Mouse (Mus musculus): ENCODE measurements around the gene Krt20. TPM values are rescaled to one million over a fixed set of nuclear protein-coding genes. Genes with fewer than 3 reads are reported as not detected.

Krt20 gene
- polyA plus RNA-seq, 1 experiment from 2014 or later: 0.48 TPM

- Histone ChIP-seq H3K27me3 (ENCODE audit: control insufficient read depth, insufficient read depth, low read length) (no peaks in the 10 kb centered on the region), H3K4me3 (ENCODE audit: low read depth, low read length) (no peak overlapping the region), H3K27ac (ENCODE audit: low read depth, low read length) (no peak overlapping the region), H3K4me1 (replicated peaks; ENCODE audit: control insufficient read depth, insufficient read depth, low read length) (no peaks in the 10 kb centered on the region), H3K9me3 (ENCODE audit: control insufficient read depth, low read length) (no peaks in the 10 kb centered on the region), H3K4me2 (replicated peaks; ENCODE audit: low read depth, low read length) (no peak overlapping the region), H3K36me3 (ENCODE audit: control insufficient read depth, insufficient read depth, low read length) (no peaks in the 10 kb centered on the region), H3K9ac (ENCODE audit: low read depth, low read length) (no peak overlapping the region)
- DNase-seq (ENCODE audit: low spot score): no peak
- 70% methylated on average over 8 of the region's 8 CpGs for WGBS
- no peak for ATAC-seq (ENCODE audit: low FRiP score)
These were observed 39.1 kb downstream of the Krt20 start for GRCm38 (mm10) chr11:99398832-99399231.

GRCm38 (mm10) chr11:99398084-99398483 is 39.9 kb downstream of the Krt20 start:
- Histone ChIP-seq H3K4me2 (replicated peaks; ENCODE audit: low read depth, low read length) (no peak overlapping the region), H3K4me3 (ENCODE audit: low read depth, low read length) (no peak overlapping the region), H3K9ac (ENCODE audit: low read depth, low read length) (no peak overlapping the region), H3K36me3 (ENCODE audit: control insufficient read depth, insufficient read depth, low read length) (no peaks in the 10 kb centered on the region), H3K4me1 (replicated peaks; ENCODE audit: control insufficient read depth, insufficient read depth, low read length) (no peaks in the 10 kb centered on the region), H3K9me3 (ENCODE audit: control insufficient read depth, low read length) (no peaks in the 10 kb centered on the region), H3K27ac (ENCODE audit: low read depth, low read length) (no peak overlapping the region), H3K27me3 (ENCODE audit: control insufficient read depth, insufficient read depth, low read length) (no peaks in the 10 kb centered on the region)
- 81% methylated on average over 3 of the region's 3 CpGs for WGBS
- DNase-seq (ENCODE audit: low spot score) (no peak), ATAC-seq (ENCODE audit: low FRiP score) (no peak)

- H3K4me3 ChIP-seq (ENCODE audit: low read depth, low read length): no peak overlapping the region
- DNase-seq (ENCODE audit: low spot score): no peak
- ATAC-seq (ENCODE audit: low FRiP score): no peak
- H3K9ac ChIP-seq (ENCODE audit: low read depth, low read length): no peak overlapping the region
- H3K4me2 ChIP-seq (replicated peaks; ENCODE audit: low read depth, low read length): no peak overlapping the region
- no peaks in the 10 kb centered on the region for H3K27me3 ChIP-seq (ENCODE audit: control insufficient read depth, insufficient read depth, low read length)
- 94% methylated on average over 2 of the region's 2 CpGs for WGBS
- H3K27ac ChIP-seq (ENCODE audit: low read depth, low read length): no peak overlapping the region
- H3K4me1 ChIP-seq (replicated peaks; ENCODE audit: control insufficient read depth, insufficient read depth, low read length): no peaks in the 10 kb centered on the region
- no peaks in the 10 kb centered on the region for H3K36me3 ChIP-seq (ENCODE audit: control insufficient read depth, insufficient read depth, low read length)
- no peaks in the 10 kb centered on the region for H3K9me3 ChIP-seq (ENCODE audit: control insufficient read depth, low read length)
These were observed 41.3 kb downstream of the Krt20 start for GRCm38 (mm10) chr11:99396661-99397060.

GRCm38 (mm10) chr11:99396034-99396433 is 41.9 kb downstream of the Krt20 start:
- H3K9ac ChIP-seq (ENCODE audit: low read depth, low read length): no peak overlapping the region
- no peaks in the 10 kb centered on the region for H3K4me1 ChIP-seq (replicated peaks; ENCODE audit: control insufficient read depth, insufficient read depth, low read length)
- ATAC-seq (ENCODE audit: low FRiP score) (no peak), DNase-seq (ENCODE audit: low spot score) (no peak)
- WGBS: 71% methylated on average over 3 of the region's 3 CpGs
- no peak overlapping the region for H3K27ac ChIP-seq (ENCODE audit: low read depth, low read length)
- no peaks in the 10 kb centered on the region for H3K9me3 ChIP-seq (ENCODE audit: control insufficient read depth, low read length)
- no peak overlapping the region for H3K4me2 ChIP-seq (replicated peaks; ENCODE audit: low read depth, low read length)
- no peak overlapping the region for H3K4me3 ChIP-seq (ENCODE audit: low read depth, low read length)
- H3K27me3 ChIP-seq (ENCODE audit: control insufficient read depth, insufficient read depth, low read length): no peaks in the 10 kb centered on the region
- no peaks in the 10 kb centered on the region for H3K36me3 ChIP-seq (ENCODE audit: control insufficient read depth, insufficient read depth, low read length)

- Histone ChIP-seq H3K9ac (ENCODE audit: low read depth, low read length) (no peak overlapping the region), H3K36me3 (ENCODE audit: control insufficient read depth, insufficient read depth, low read length) (no peaks in the 10 kb centered on the region), H3K4me1 (replicated peaks; ENCODE audit: control insufficient read depth, insufficient read depth, low read length) (no peaks in the 10 kb centered on the region), H3K9me3 (ENCODE audit: control insufficient read depth, low read length) (no peaks in the 10 kb centered on the region), H3K27me3 (ENCODE audit: control insufficient read depth, insufficient read depth, low read length) (no peaks in the 10 kb centered on the region), H3K4me3 (ENCODE audit: low read depth, low read length) (no peak overlapping the region), H3K27ac (ENCODE audit: low read depth, low read length) (no peak overlapping the region), H3K4me2 (replicated peaks; ENCODE audit: low read depth, low read length) (no peak overlapping the region)
- ATAC-seq (ENCODE audit: low FRiP score): no peak
- 86% methylated on average over 10 of the region's 10 CpGs for WGBS
- DNase-seq (ENCODE audit: low spot score): no peak
These were observed 45.5 kb downstream of the Krt20 start for GRCm38 (mm10) chr11:99392492-99392891.

GRCm38 (mm10) chr11:99391375-99391774 is 46.6 kb downstream of the Krt20 start:
- WGBS: 86% methylated on average over 6 of the region's 6 CpGs
- H3K4me2 ChIP-seq (replicated peaks; ENCODE audit: low read depth, low read length): no peak overlapping the region
- H3K9me3 ChIP-seq (ENCODE audit: control insufficient read depth, low read length): no peaks in the 10 kb centered on the region
- no peaks in the 10 kb centered on the region for H3K36me3 ChIP-seq (ENCODE audit: control insufficient read depth, insufficient read depth, low read length)
- ATAC-seq (ENCODE audit: low FRiP score) (no peak), DNase-seq (ENCODE audit: low spot score) (no peak)
- no peaks in the 10 kb centered on the region for H3K27me3 ChIP-seq (ENCODE audit: control insufficient read depth, insufficient read depth, low read length)
- no peaks in the 10 kb centered on the region for H3K4me1 ChIP-seq (replicated peaks; ENCODE audit: control insufficient read depth, insufficient read depth, low read length)
- H3K4me3 ChIP-seq (ENCODE audit: low read depth, low read length): no peak overlapping the region
- H3K27ac ChIP-seq (ENCODE audit: low read depth, low read length): no peak overlapping the region
- H3K9ac ChIP-seq (ENCODE audit: low read depth, low read length): no peak overlapping the region

GRCm38 (mm10) chr11:99390866-99391265 is 47.1 kb downstream of the Krt20 start:
- ATAC-seq (ENCODE audit: low FRiP score) (no peak), DNase-seq (ENCODE audit: low spot score) (no peak)
- 79% methylated on average over 7 of the region's 7 CpGs for WGBS
- Histone ChIP-seq H3K4me1 (replicated peaks; ENCODE audit: control insufficient read depth, insufficient read depth, low read length) (no peaks in the 10 kb centered on the region), H3K9ac (ENCODE audit: low read depth, low read length) (no peak overlapping the region), H3K4me3 (ENCODE audit: low read depth, low read length) (no peak overlapping the region), H3K27me3 (ENCODE audit: control insufficient read depth, insufficient read depth, low read length) (no peaks in the 10 kb centered on the region), H3K27ac (ENCODE audit: low read depth, low read length) (no peak overlapping the region), H3K4me2 (replicated peaks; ENCODE audit: low read depth, low read length) (no peak overlapping the region), H3K36me3 (ENCODE audit: control insufficient read depth, insufficient read depth, low read length) (no peaks in the 10 kb centered on the region), H3K9me3 (ENCODE audit: control insufficient read depth, low read length) (no peaks in the 10 kb centered on the region)

GRCm38 (mm10) chr11:99389264-99389663 is 48.7 kb downstream of the Krt20 start, which contains the start of gene Krt10:
Gene Krt10, minus strand, starts transcription at chr11:99389364.
- Histone ChIP-seq H3K9ac (ENCODE audit: low read depth, low read length) (no peak within 1 kb of the TSS), H3K9me3 (ENCODE audit: control insufficient read depth, low read length) (no peaks in the 10 kb centered on the region), H3K27ac (ENCODE audit: low read depth, low read length) (no peak within 1 kb of the TSS), H3K4me3 (ENCODE audit: low read depth, low read length) (no peak within 1 kb of the TSS), H3K36me3 (ENCODE audit: control insufficient read depth, insufficient read depth, low read length) (no peaks in the 10 kb centered on the region), H3K27me3 (ENCODE audit: control insufficient read depth, insufficient read depth, low read length) (no peaks in the 10 kb centered on the region), H3K4me1 (replicated peaks; ENCODE audit: control insufficient read depth, insufficient read depth, low read length) (no peaks in the 10 kb centered on the region), H3K4me2 (replicated peaks; ENCODE audit: low read depth, low read length) (no peak within 1 kb of the TSS)
- no peak for ATAC-seq (ENCODE audit: low FRiP score)
- no peak for DNase-seq (ENCODE audit: low spot score)
- 78% methylated on average over 4 of the region's 4 CpGs for WGBS

GRCm38 (mm10) chr11:99388661-99389060 is 49.3 kb downstream of the Krt20 start:
- Histone ChIP-seq H3K27ac (ENCODE audit: low read depth, low read length) (no peak overlapping the region), H3K9ac (ENCODE audit: low read depth, low read length) (no peak overlapping the region), H3K27me3 (ENCODE audit: control insufficient read depth, insufficient read depth, low read length) (no peaks in the 10 kb centered on the region), H3K9me3 (ENCODE audit: control insufficient read depth, low read length) (no peaks in the 10 kb centered on the region), H3K4me1 (replicated peaks; ENCODE audit: control insufficient read depth, insufficient read depth, low read length) (no peaks in the 10 kb centered on the region), H3K4me3 (ENCODE audit: low read depth, low read length) (no peak overlapping the region), H3K36me3 (ENCODE audit: control insufficient read depth, insufficient read depth, low read length) (no peaks in the 10 kb centered on the region), H3K4me2 (replicated peaks; ENCODE audit: low read depth, low read length) (no peak overlapping the region)
- 93% methylated on average over 18 of the region's 18 CpGs for WGBS
- ATAC-seq (ENCODE audit: low FRiP score) (no peak), DNase-seq (ENCODE audit: low spot score) (no peak)
